Mouse (Mus musculus) forebrain, embryonic 15.5 days (tissue): ENCODE measurements around the gene Sgms2. TPM values are rescaled to one million over a fixed set of nuclear protein-coding genes. Genes with fewer than 3 reads are reported as not detected.

Source experiments
- polyA plus RNA-seq: library from polyadenylated mRNA; unstranded; fragments of >200 nt; fragmentation: Nextera tagmentation; extraction: Ambion mirVana; gene quantifications from 2 replicates; pipeline ENCODE4 v1.2.1, GENCODE M21; 2015

The Sgms2 gene
- polyA plus RNA-seq, 1 experiment from 2014 or later, result 1.1 TPM

Other genes starting within 250 kb of the Sgms2 start
- 22.3 and 25.3 TPM in 2 replicates for gene Hadh, start 219.3 kb downstream of the Sgms2 start, polyA plus RNA-seq
- 4.6 and 6.0 TPM in 2 replicates for gene Cyp2u1, start 188.2 kb downstream of the Sgms2 start, polyA plus RNA-seq
- 123 and 126 TPM in 2 replicates for gene Papss1, start 73.4 kb upstream of the Sgms2 start, polyA plus RNA-seq